Mouse (Mus musculus): Measurements from ENCODE around the gene Zfp384. TPM values are rescaled to one million over a fixed set of nuclear protein-coding genes. Genes with fewer than 3 reads are reported as not detected.
A peak's percentile ranks its signal among the peaks of the same experiment; 100 is the strongest.

The Zfp384 gene
- total RNA-seq, 2 experiments from 2014 or later, result 20.5 to 20.6 TPM

DNA sequence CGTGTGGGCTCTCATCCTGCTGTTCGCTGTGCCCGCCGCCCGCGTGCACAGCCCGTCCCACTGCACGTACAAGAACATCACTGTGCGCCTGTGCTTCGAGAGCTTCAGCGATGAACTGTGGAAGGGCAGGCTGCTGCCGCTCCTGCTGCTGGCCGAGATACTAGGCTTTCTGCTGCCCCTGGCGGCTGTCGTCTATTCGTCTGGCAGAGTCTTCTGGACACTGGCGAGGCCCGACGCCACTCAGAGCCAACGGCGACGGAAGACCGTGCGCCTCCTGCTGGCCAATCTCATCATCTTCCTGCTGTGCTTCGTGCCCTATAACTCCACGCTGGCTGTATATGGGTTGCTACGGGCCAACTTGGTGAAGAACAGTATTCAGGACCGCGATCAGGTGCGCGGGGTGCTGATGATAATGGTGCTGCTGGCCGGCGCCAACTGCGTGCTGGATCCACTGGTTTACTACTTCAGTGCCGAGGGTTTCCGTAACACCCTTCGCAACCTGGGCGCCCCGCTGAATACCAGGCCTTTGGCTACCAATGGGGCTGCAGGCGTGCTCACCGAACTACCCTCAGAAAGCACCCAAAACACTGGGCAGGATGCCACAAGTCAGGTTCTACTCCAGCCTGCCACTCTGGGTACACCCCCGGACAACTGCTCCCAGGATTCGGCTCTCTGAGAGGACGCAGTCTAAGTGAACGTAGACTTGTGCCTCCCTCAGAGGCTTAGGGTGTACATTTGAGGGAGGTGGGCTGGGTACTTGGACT, 73.0 kb downstream of the Zfp384 start:
- DNase-seq, result peak; percentile 90 to 92

DNA sequence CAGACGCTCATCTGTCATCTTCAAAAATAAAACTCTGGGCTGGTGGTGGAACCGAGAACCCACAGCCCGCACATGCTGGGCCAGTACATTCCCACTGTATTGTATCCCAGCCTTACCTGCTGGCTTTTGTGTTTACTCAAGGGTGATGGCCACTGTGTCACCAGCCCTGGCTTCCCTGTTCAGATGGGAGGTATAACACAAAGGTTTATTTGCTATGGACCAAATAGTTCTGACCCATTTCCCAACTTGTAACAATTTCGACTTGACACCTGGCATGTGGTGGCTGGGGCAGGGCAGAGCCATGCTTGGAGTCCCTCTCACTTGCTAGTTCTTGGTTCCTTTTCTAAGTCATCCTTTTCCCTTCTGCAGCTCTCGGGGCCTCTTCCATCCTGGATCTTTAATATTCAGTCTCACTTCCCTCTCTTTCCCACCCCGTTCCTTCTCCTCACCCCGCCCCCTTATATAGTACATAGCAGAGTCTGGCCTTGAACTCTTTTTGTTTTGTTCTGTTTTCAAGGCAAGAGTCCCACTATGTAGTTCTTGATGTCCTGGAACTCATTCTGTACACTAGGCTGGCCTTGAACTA, 73.9 kb downstream of the Zfp384 start:
- no peak for DNase-seq

DNA sequence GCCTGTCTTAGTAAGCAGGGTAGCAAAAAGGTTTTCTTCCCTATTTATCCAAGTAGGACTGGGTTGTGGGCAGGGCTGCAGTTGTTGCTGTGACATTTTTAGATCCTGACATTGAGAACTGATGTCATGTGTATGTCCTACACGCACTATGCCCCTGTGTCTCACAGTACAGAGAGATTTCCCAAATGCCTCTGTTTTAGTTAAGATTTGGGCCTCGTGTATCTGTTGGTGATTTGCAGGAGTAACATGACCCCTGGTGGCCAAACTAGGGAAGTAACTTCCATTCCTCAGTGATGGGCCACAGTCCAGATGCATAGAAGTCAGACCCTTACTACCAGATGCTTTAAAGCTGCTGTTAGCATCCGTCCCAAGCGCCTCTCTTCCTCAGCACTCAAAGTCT, 75.5 kb downstream of the Zfp384 start:
- peak; percentile 66 to 77 for DNase-seq

Other genes with a start within 250 kb of the Zfp384 start
- gene Eno2, start 239.5 kb upstream of the Zfp384 start, total RNA-seq (2021), result 1 to 10 TPM; 2.5 to 2.7 TPM
- under 1 TPM; 0.55 to 0.82 TPM for gene Lrrc23, start 229.4 kb upstream of the Zfp384 start, total RNA-seq (2021)
- gene Spsb2, start 200.5 kb upstream of the Zfp384 start, total RNA-seq (2021), result 1 to 10 TPM; 2.7 to 3.0 TPM
- 1,000 to 10,000 TPM in 1 of 2 experiments, 100 to 1,000 TPM in 1; 897 to 1,017 TPM for gene Tpi1, start 194.8 kb upstream of the Zfp384 start, total RNA-seq (2021)
- 10 to 100 TPM; 74.6 to 78.6 TPM for gene Usp5, start 179.7 kb upstream of the Zfp384 start, total RNA-seq (2021)
- gene Cdca3, start 179.6 kb upstream of the Zfp384 start, total RNA-seq (2021), result under 1 TPM; 0.54 to 0.55 TPM
- 10 to 100 TPM; 14.1 to 14.6 TPM for gene Gnb3, start 168.9 kb upstream of the Zfp384 start, total RNA-seq (2021)
- gene P3h3, start 151.4 kb upstream of the Zfp384 start, total RNA-seq (2021), result 1 to 10 TPM; 8.2 to 8.3 TPM
- gene Gpr162, start 145.2 kb upstream of the Zfp384 start, total RNA-seq (2021), result under 1 TPM; 0.36 to 0.84 TPM
- gene Cd4, start 120.9 kb upstream of the Zfp384 start, total RNA-seq (2021), result 1 to 10 TPM in 1 of 2 experiments, under 1 TPM in 1; 0.50 to 3.7 TPM
- gene Lag3, start 97.4 kb upstream of the Zfp384 start, total RNA-seq (2021), result under 1 TPM; 0.23 to 0.35 TPM
- 100 to 1,000 TPM; 135 to 139 TPM for gene Ptms, start 89.0 kb upstream of the Zfp384 start, total RNA-seq (2021)
- 100 to 1,000 TPM; 185 to 191 TPM for gene Mlf2, start 77.8 kb upstream of the Zfp384 start, total RNA-seq (2021)
- 100 to 1,000 TPM in 1 of 2 experiments, 10 to 100 TPM in 1; 94.3 to 102 TPM for gene Cops7a, start 43.6 kb upstream of the Zfp384 start, total RNA-seq (2021)
- under 1 TPM; 0.62 to 0.80 TPM for gene Pianp, start 12.5 kb upstream of the Zfp384 start, total RNA-seq (2021)
- 10 to 100 TPM; 22.4 to 26.6 TPM for gene Ing4, start 30.6 kb downstream of the Zfp384 start, total RNA-seq (2021)
- 1 to 10 TPM in 1 of 2 experiments, under 1 TPM in 1; 0.99 to 2.7 TPM for gene Acrbp, start 40.5 kb downstream of the Zfp384 start, total RNA-seq (2021)
- under 1 TPM; 0.25 to 0.62 TPM for gene Lpar5, start 58.8 kb downstream of the Zfp384 start, total RNA-seq (2021)
- 100 to 1,000 TPM; 105 to 111 TPM for gene Chd4, start 86.8 kb downstream of the Zfp384 start, total RNA-seq (2021)
- 10 to 100 TPM; 19.2 to 20.1 TPM for gene Nop2, start 122.8 kb downstream of the Zfp384 start, total RNA-seq (2021)
- 1 to 10 TPM; 5.0 to 5.9 TPM for gene Iffo1, start 136.1 kb downstream of the Zfp384 start, total RNA-seq (2021)
- gene Gapdh, start 157.3 kb downstream of the Zfp384 start, total RNA-seq (2021), result 1,000 to 10,000 TPM; 4,422 to 5,568 TPM
- 10 to 100 TPM; 12.2 to 15.6 TPM for gene Ncapd2, start 182.6 kb downstream of the Zfp384 start, total RNA-seq (2021)
- 100 to 1,000 TPM; 316 to 366 TPM for gene Mrpl51, start 182.7 kb downstream of the Zfp384 start, total RNA-seq (2021)
- gene Vamp1, start 206.4 kb downstream of the Zfp384 start, total RNA-seq (2021), result 1 to 10 TPM; 5.0 to 7.8 TPM
- gene Tapbpl, start 222.7 kb downstream of the Zfp384 start, total RNA-seq (2021), result 1 to 10 TPM; 5.7 to 6.1 TPM
- gene Cd27, start 227.9 kb downstream of the Zfp384 start, total RNA-seq (2021), result 1 to 10 TPM in 1 of 2 experiments, not detected in 1; 1.7 TPM

Measured in heart, adult 18-20 months (tissue).